Mouse (Mus musculus) layer of hippocampus, adult 8-10 months (tissue): Measurements from ENCODE around the gene Calr. TPM values are rescaled to one million over a fixed set of nuclear protein-coding genes. Genes with fewer than 3 reads are reported as not detected.

Source experiments
- DNase-seq, 2 experiments: peaks; one replicate each; pipeline ENCODE4 v3.0.0; 2022; ENCODE audit warnings: low spot score in 2 of 2
- microRNA-seq, 2 experiments: library from miRNA; unstranded; fragments of <30 nt; microRNA quantifications; one replicate each; pipeline ENCODE4 v1.2.0; 2022
- total RNA-seq, 4 experiments: library from RNA; stranded (reverse); gene quantifications; 2 replicates each; pipeline ENCODE4 v1.2.4; 2022

Gene Calr
- total RNA-seq, 4 experiments from 2014 or later: 399 to 630 (median 506) TPM

GRCm38 (mm10) chr8:84792429-84792947 lies 54.2 kb downstream of the Calr start:
- DNase-seq: no peak

Small RNAs within 50 kb of the gene (microRNA-seq; reads per million reads assigned to microRNA genes)
- gene Mir7069: 7.7 to 8.8 reads per million in 2 experiments

Other genes starting within 250 kb of the Calr start
- gene Ier2, start 184.1 kb downstream of the Calr start, total RNA-seq: 10 to 100 TPM in 1 of 4 experiments, 1 to 10 TPM in 3; 7.0 to 10.2 (median 9.3) TPM
- 100 to 1,000 TPM in 2 of 4 experiments, 10 to 100 TPM in 2; 91.6 to 133 (median 103) TPM for gene Trmt1, start 160.6 kb downstream of the Calr start, total RNA-seq
- gene Nacc1, start 159.1 kb downstream of the Calr start, total RNA-seq: 10 to 100 TPM; 86.2 to 91.2 (median 87.6) TPM
- 1 to 10 TPM; 2.6 to 7.2 (median 4.8) TPM for gene Lyl1, start 145.5 kb downstream of the Calr start, total RNA-seq
- gene G430095P16Rik, start 123.9 kb downstream of the Calr start, total RNA-seq: not detected
- gene Nfix, start 46.6 kb downstream of the Calr start, total RNA-seq: 100 to 1,000 TPM; 453 to 552 (median 494) TPM
- gene Dand5, start 24.1 kb downstream of the Calr start, total RNA-seq: 10 to 100 TPM in 1 of 4 experiments, 1 to 10 TPM in 3; 8.4 to 10.5 (median 8.9) TPM
- gene Gadd45gip1, start 15.4 kb downstream of the Calr start, total RNA-seq: 10 to 100 TPM; 21.6 to 27.7 (median 23.3) TPM
- 10 to 100 TPM; 66.4 to 76.2 (median 70.5) TPM for gene Rad23a, start 6.3 kb downstream of the Calr start, total RNA-seq
- gene Farsa, start 10.1 kb upstream of the Calr start, total RNA-seq: 10 to 100 TPM; 47.2 to 54.8 (median 52.9) TPM
- gene Syce2, start 25.2 kb upstream of the Calr start, total RNA-seq: 10 to 100 TPM; 13.0 to 18.4 (median 14.5) TPM
- gene Gcdh, start 47.0 kb upstream of the Calr start, total RNA-seq: 10 to 100 TPM; 38.7 to 46.2 (median 40.4) TPM
- gene Klf1, start 55.0 kb upstream of the Calr start, total RNA-seq: under 1 TPM in 2 of 4 experiments, not detected in 2; 0.21 to 0.31 TPM
- gene Dnase2a, start 61.6 kb upstream of the Calr start, total RNA-seq: 10 to 100 TPM in 2 of 4 experiments, 1 to 10 TPM in 2; 4.4 to 18.9 (median 9.2) TPM
- 10 to 100 TPM; 77.3 to 83.2 (median 80.8) TPM for gene Mast1, start 90.4 kb upstream of the Calr start, total RNA-seq
- gene Rtbdn, start 100.1 kb upstream of the Calr start, total RNA-seq: 1 to 10 TPM; 1.5 to 2.5 (median 1.7) TPM
- not detected for gene Gm49661, start 122.5 kb upstream of the Calr start, total RNA-seq
- 100 to 1,000 TPM; 328 to 367 (median 342) TPM for gene Prdx2, start 122.7 kb upstream of the Calr start, total RNA-seq
- 10 to 100 TPM; 36.2 to 46.2 (median 41.2) TPM for gene Rnaseh2a, start 122.8 kb upstream of the Calr start, total RNA-seq
- gene Junb, start 131.8 kb upstream of the Calr start, total RNA-seq: 10 to 100 TPM; 61.1 to 79.5 (median 75.6) TPM
- 10 to 100 TPM; 10.9 to 11.6 (median 11.3) TPM for gene Hook2, start 143.7 kb upstream of the Calr start, total RNA-seq
- not detected for gene Best2, start 167.6 kb upstream of the Calr start, total RNA-seq
- gene Asna1, start 178.3 kb upstream of the Calr start, total RNA-seq: 100 to 1,000 TPM; 118 to 124 (median 122) TPM
- gene Trir, start 179.9 kb upstream of the Calr start, total RNA-seq: 100 to 1,000 TPM; 105 to 121 (median 116) TPM
- gene Tnpo2, start 190.0 kb upstream of the Calr start, total RNA-seq: 100 to 1,000 TPM; 146 to 188 (median 162) TPM
- gene Fbxw9, start 213.1 kb upstream of the Calr start, total RNA-seq: 10 to 100 TPM; 18.1 to 24.4 (median 23.6) TPM
- gene Gm5741, start 221.0 kb upstream of the Calr start, total RNA-seq: not detected
- gene Dhps, start 224.8 kb upstream of the Calr start, total RNA-seq: 10 to 100 TPM; 57.7 to 62.2 (median 59.1) TPM
- 10 to 100 TPM; 58.3 to 64.3 (median 61.7) TPM for gene Wdr83os, start 233.8 kb upstream of the Calr start, total RNA-seq
- 10 to 100 TPM; 20.1 to 32.5 (median 26.4) TPM for gene Wdr83, start 234.4 kb upstream of the Calr start, total RNA-seq
- gene Man2b1, start 236.3 kb upstream of the Calr start, total RNA-seq: 10 to 100 TPM; 33.4 to 98.9 (median 68.8) TPM